Mouse (Mus musculus) stomach, postnatal 0 days (tissue): ENCODE measurements around the gene Rpl35a.

Experiments used
- CTCF ChIP-seq: IDR thresholded peaks from 2 replicates; pipeline ENCODE4 v1.5.1; 2016; ENCODE audit warnings: antibody characterized with exemption, low read depth, mild to moderate bottlenecking, moderate library complexity
- EP300 ChIP-seq: optimal IDR thresholded peaks from 2 replicates; pipeline ENCODE3; 2016; ENCODE audit warnings: antibody characterized with exemption

GRCm38 (mm10) chr16:33076078-33076477 is 19.8 kb downstream of the Rpl35a start:
- no peak for TF ChIP-seq CTCF
- no peak for TF ChIP-seq EP300
